22 mouse cellular contexts compared by ENCODE assay signal in genomic region chr16:11031320-11031719, GRCm38 (mm10). TPM values are rescaled to one million over a fixed set of nuclear protein-coding genes. Genes with fewer than 3 reads are reported as not detected.
A peak's percentile ranks its signal among the peaks of the same experiment; 100 is the strongest.
DNase-seq lines count a peak whose midpoint lies in the region; ATAC-seq and TF ChIP-seq lines count a peak whose summit lies in the region.
"Had no signal": no experiment of that assay in that cellular context is flagged by ENCODE, and none has a peak within 500 bp of the region (broad histone marks: within the 10 kb centered on the region; RNA-seq: fewer than 3 reads in every experiment).

No protein-coding gene starts in this region.

- 55% methylated on average over 3 of the region's 3 CpGs for WGBS in intestine, postnatal 0 days
- WGBS in intestine, embryonic 16.5 days, result 42% methylated on average over 3 of the region's 3 CpGs
- WGBS in liver, postnatal 0 days (ENCODE audit: insufficient replicate concordance), result 41% methylated on average over 3 of the region's 3 CpGs
- WGBS in liver, embryonic 12.5 days (ENCODE audit: insufficient replicate concordance), result 42% methylated on average over 3 of the region's 3 CpGs
- WGBS in stomach, postnatal 0 days, result 42% methylated on average over 3 of the region's 3 CpGs

- H3K9me3 ChIP-seq in intestine, postnatal 0 days (ENCODE audit: control insufficient read depth), result no peaks in the 10 kb centered on the region
- H3K9me3 ChIP-seq in intestine, embryonic 16.5 days (ENCODE audit: control insufficient read depth, low read length), result no peaks in the 10 kb centered on the region
- H3K9me3 ChIP-seq in liver, postnatal 0 days (ENCODE audit: low read length), result no peaks in the 10 kb centered on the region
- no peaks in the 10 kb centered on the region for H3K9me3 ChIP-seq in liver, embryonic 12.5 days (replicated peaks)
- H3K9me3 ChIP-seq in stomach, postnatal 0 days (ENCODE audit: control insufficient read depth, low read length), result no peaks in the 10 kb centered on the region
- H3K9me3 ChIP-seq: embryonic facial prominence, embryonic 15.5 days; forebrain, embryonic 15.5 days; heart, embryonic 15.5 days; hindbrain, embryonic 15.5 days; intestine, embryonic 15.5 days; limb, embryonic 12.5 days had no signal

- DNase-seq in liver, postnatal 0 days, result no peak
- peak; percentile 53 for DNase-seq in NIH3T3 (ENCODE audit: low read depth)
- no peak for DNase-seq in stomach, postnatal 0 days (ENCODE audit: low spot score)
- no peak for DNase-seq in urinary bladder, postnatal 10 days (ENCODE audit: low spot score)
- DNase-seq: adrenal gland, postnatal 14 days; cerebellum, adult 8-10 months; cerebellum, postnatal 36 days; gastrocnemius, postnatal 14 days; heart, postnatal 4 days; kidney, postnatal 10 days; lung, postnatal 10 days had no signal

- H3K9ac ChIP-seq in intestine, postnatal 0 days (ENCODE audit: low read depth, low read length), result no peak overlapping the region
- H3K9ac ChIP-seq in intestine, embryonic 16.5 days (ENCODE audit: low read depth, low read length), result no peak overlapping the region
- H3K9ac ChIP-seq in liver, postnatal 0 days (replicated peaks), result no peak overlapping the region
- no peak overlapping the region for H3K9ac ChIP-seq in liver, embryonic 12.5 days
- no peak overlapping the region for H3K9ac ChIP-seq in stomach, postnatal 0 days (ENCODE audit: low read length)
- H3K9ac ChIP-seq: embryonic facial prominence, embryonic 15.5 days; forebrain, embryonic 15.5 days; heart, embryonic 15.5 days; hindbrain, embryonic 15.5 days; intestine, embryonic 15.5 days; limb, embryonic 12.5 days; liver, embryonic 14.5 days had no signal

- no peak overlapping the region for H3K4me3 ChIP-seq in intestine, postnatal 0 days (ENCODE audit: low read depth, low read length)
- H3K4me3 ChIP-seq in intestine, embryonic 16.5 days (ENCODE audit: low read length), result no peak overlapping the region
- H3K4me3 ChIP-seq in liver, postnatal 0 days (ENCODE audit: low read depth, low read length), result no peak overlapping the region
- H3K4me3 ChIP-seq in liver, embryonic 12.5 days, result no peak overlapping the region
- no peak overlapping the region for H3K4me3 ChIP-seq in stomach, postnatal 0 days (ENCODE audit: low read depth, low read length)
- H3K4me3 ChIP-seq: embryonic facial prominence, embryonic 15.5 days; forebrain, embryonic 15.5 days; heart, embryonic 15.5 days; hindbrain, embryonic 15.5 days; intestine, embryonic 15.5 days; limb, embryonic 12.5 days had no signal

- no peak for ATAC-seq in intestine, postnatal 0 days
- no peak for ATAC-seq in intestine, embryonic 16.5 days
- ATAC-seq in liver, postnatal 0 days, result no peak
- no peak for ATAC-seq in liver, embryonic 12.5 days
- no peak for ATAC-seq in stomach, postnatal 0 days (ENCODE audit: low FRiP score, low TSS enrichment)
- ATAC-seq: forebrain, embryonic 15.5 days; intestine, embryonic 15.5 days had no signal

- H3K36me3 ChIP-seq in intestine, postnatal 0 days (ENCODE audit: control insufficient read depth, insufficient read depth), result no peaks in the 10 kb centered on the region
- no peaks in the 10 kb centered on the region for H3K36me3 ChIP-seq in intestine, embryonic 16.5 days (ENCODE audit: control insufficient read depth, insufficient read depth, low read length)
- H3K36me3 ChIP-seq in liver, postnatal 0 days (replicated peaks; ENCODE audit: insufficient read depth, low read length), result no peaks in the 10 kb centered on the region
- H3K36me3 ChIP-seq in liver, embryonic 12.5 days, result no peaks in the 10 kb centered on the region
- H3K36me3 ChIP-seq in stomach, postnatal 0 days (ENCODE audit: control insufficient read depth, insufficient read depth, low read length), result no peaks in the 10 kb centered on the region
- H3K36me3 ChIP-seq: embryonic facial prominence, embryonic 15.5 days; forebrain, embryonic 15.5 days; heart, embryonic 15.5 days; hindbrain, embryonic 15.5 days; intestine, embryonic 15.5 days; limb, embryonic 12.5 days had no signal

- TF ChIP-seq CTCF in intestine, postnatal 0 days (IDR thresholded peaks at IDR 0.05; ENCODE audit: low read depth), result peak; percentile 74
- peak; percentile 58 for TF ChIP-seq CTCF in liver, postnatal 0 days (IDR thresholded peaks at IDR 0.05; ENCODE audit: low read depth)
- TF ChIP-seq CTCF in stomach, postnatal 0 days (IDR thresholded peaks at IDR 0.05; ENCODE audit: low read depth), result peak; percentile 61

- no peak for TF ChIP-seq EP300 in liver, postnatal 0 days (IDR thresholded peaks at IDR 0.05; ENCODE audit: low read depth)
- no peak for TF ChIP-seq EP300 in stomach, postnatal 0 days (optimal IDR thresholded peaks at IDR 0.05)

- H3K4me1 ChIP-seq in intestine, postnatal 0 days (replicated peaks; ENCODE audit: control insufficient read depth, insufficient read depth, low read length), result no peaks in the 10 kb centered on the region
- H3K4me1 ChIP-seq in intestine, embryonic 16.5 days (ENCODE audit: control insufficient read depth, insufficient read depth, low read length), result no peaks in the 10 kb centered on the region
- 0 out of 2 replicates have a peak, but pooled peaks cover 2% of the 10 kb centered on the region for H3K4me1 ChIP-seq in liver, postnatal 0 days (ENCODE audit: insufficient read depth)
- H3K4me1 ChIP-seq in liver, embryonic 12.5 days, result no peaks in the 10 kb centered on the region
- H3K4me1 ChIP-seq in stomach, postnatal 0 days (replicated peaks; ENCODE audit: control insufficient read depth, insufficient read depth), result no peaks in the 10 kb centered on the region
- H3K4me1 ChIP-seq: forebrain, embryonic 15.5 days; hindbrain, embryonic 15.5 days had no signal

- no peak overlapping the region for H3K4me2 ChIP-seq in intestine, postnatal 0 days (replicated peaks; ENCODE audit: low read depth)
- no peak overlapping the region for H3K4me2 ChIP-seq in intestine, embryonic 16.5 days (ENCODE audit: low read depth, low read length)
- no peak overlapping the region for H3K4me2 ChIP-seq in liver, postnatal 0 days (ENCODE audit: low read depth, low read length)
- H3K4me2 ChIP-seq in liver, embryonic 12.5 days, result no peak overlapping the region
- H3K4me2 ChIP-seq in stomach, postnatal 0 days (replicated peaks; ENCODE audit: low read depth), result no peak overlapping the region
- H3K4me2 ChIP-seq: embryonic facial prominence, embryonic 15.5 days; forebrain, embryonic 15.5 days; heart, embryonic 15.5 days; hindbrain, embryonic 15.5 days; intestine, embryonic 15.5 days; limb, embryonic 12.5 days; midbrain, embryonic 11.5 days had no signal

- no peak overlapping the region for H3K27ac ChIP-seq in intestine, postnatal 0 days (ENCODE audit: low read depth, low read length)
- no peak overlapping the region for H3K27ac ChIP-seq in intestine, embryonic 16.5 days (ENCODE audit: low read length)
- H3K27ac ChIP-seq in liver, postnatal 0 days (ENCODE audit: low read depth), result no peak overlapping the region
- H3K27ac ChIP-seq in liver, embryonic 12.5 days, result no peak overlapping the region
- H3K27ac ChIP-seq in stomach, postnatal 0 days (replicated peaks), result no peak overlapping the region
- H3K27ac ChIP-seq: embryonic facial prominence, embryonic 15.5 days; forebrain, embryonic 15.5 days; heart, embryonic 15.5 days; hindbrain, embryonic 15.5 days; intestine, embryonic 15.5 days; limb, embryonic 12.5 days; liver, embryonic 14.5 days had no signal

- H3K27me3 ChIP-seq in intestine, postnatal 0 days (replicated peaks; ENCODE audit: control insufficient read depth, insufficient read depth, low read length), result no peaks in the 10 kb centered on the region
- H3K27me3 ChIP-seq in intestine, embryonic 16.5 days (replicated peaks; ENCODE audit: control insufficient read depth, insufficient read depth, low read length), result no peaks in the 10 kb centered on the region
- peaks cover 4% of the 10 kb centered on the region; the same call in 1 of the 2 replicates for H3K27me3 ChIP-seq in liver, postnatal 0 days (ENCODE audit: insufficient read depth, low read length)
- no peaks in the 10 kb centered on the region for H3K27me3 ChIP-seq in liver, embryonic 12.5 days (replicated peaks)
- H3K27me3 ChIP-seq in stomach, postnatal 0 days (ENCODE audit: control insufficient read depth, insufficient read depth, low read length), result no peaks in the 10 kb centered on the region
- H3K27me3 ChIP-seq: embryonic facial prominence, embryonic 15.5 days; forebrain, embryonic 15.5 days; heart, embryonic 15.5 days; hindbrain, embryonic 15.5 days; intestine, embryonic 15.5 days; limb, embryonic 12.5 days had no signal

RNA-seq across cellular contexts. Expression of gene Snn, which starts 29.4 kb away (rescaled TPM):
- polyA plus RNA-seq in intestine, postnatal 0 days (2015; fragmentation: Nextera tagmentation; extraction: Ambion mirVana), result 8.2 and 8.9 TPM in 2 replicates
- polyA plus RNA-seq in intestine, embryonic 16.5 days (2015; fragmentation: Nextera tagmentation; extraction: Ambion mirVana), result 19.1 and 20.4 TPM in 2 replicates
- 4.8 and 5.0 TPM in 2 replicates for polyA plus RNA-seq in liver, postnatal 0 days (2015; fragmentation: Nextera tagmentation; extraction: Ambion mirVana)
- 4.9 and 6.0 TPM in 2 replicates for polyA plus RNA-seq in liver, embryonic 12.5 days (2016; fragmentation: Nextera tagmentation; extraction: Ambion mirVana)
- 11.8 and 12.2 TPM in 2 replicates for polyA plus RNA-seq in stomach, postnatal 0 days (2015; fragmentation: Nextera tagmentation; extraction: Ambion mirVana)

RNA-seq across cellular contexts. Expression of gene Litaf, which starts 34.6 kb away (rescaled TPM):
- polyA plus RNA-seq in intestine, postnatal 0 days (2015; fragmentation: Nextera tagmentation; extraction: Ambion mirVana), result 168 and 175 TPM in 2 replicates
- polyA plus RNA-seq in intestine, embryonic 16.5 days (2015; fragmentation: Nextera tagmentation; extraction: Ambion mirVana), result 110 and 114 TPM in 2 replicates
- 77.3 and 79.2 TPM in 2 replicates for polyA plus RNA-seq in liver, postnatal 0 days (2015; fragmentation: Nextera tagmentation; extraction: Ambion mirVana)
- 31.7 and 34.8 TPM in 2 replicates for polyA plus RNA-seq in liver, embryonic 12.5 days (2016; fragmentation: Nextera tagmentation; extraction: Ambion mirVana)
- polyA plus RNA-seq in stomach, postnatal 0 days (2015; fragmentation: Nextera tagmentation; extraction: Ambion mirVana), result 68.1 and 69.5 TPM in 2 replicates
